Mouse (Mus musculus): Measurements from ENCODE around the gene Asphd2.

GRCm38 (mm10) chr5:112343205-112343595 lies 51.5 kb downstream of the Asphd2 start:
- TF ChIP-seq CTCF (IDR thresholded peaks at IDR 0.05; ENCODE audit: low read depth, low read length) (no peak), GATA1 (IDR thresholded peaks at IDR 0.05; ENCODE audit: borderline replicate concordance, low read length) (no peak), GATA2 (IDR thresholded peaks at IDR 0.05; ENCODE audit: borderline replicate concordance, low read depth, low read length) (no peak)

Measured in G1E (cell line).